Mouse (Mus musculus) myocyte (in vitro differentiated cells): Measurements from ENCODE around the gene Sash1. TPM values are rescaled to one million over a fixed set of nuclear protein-coding genes. Genes with fewer than 3 reads are reported as not detected.
"Not testable (repeated sequence)": the region's sequence is repeated elsewhere in the genome, so short reads cannot be mapped to it uniquely, and the experiment has no call there.

Experiments used
- H3K27me3 ChIP-seq: one replicate; pipeline ENCODE4 v1.6.1; 2011; ENCODE audit not compliant: control insufficient read depth, insufficient read depth, insufficient read length
- H3K36me3 ChIP-seq: one replicate; pipeline ENCODE4 v1.6.1; 2011; ENCODE audit not compliant: control insufficient read depth, insufficient read depth
- H3K4me2 ChIP-seq: one replicate; pipeline ENCODE4 v1.6.1; 2011; ENCODE audit warnings: low read depth, control low read depth
- H3K4me3 ChIP-seq: one replicate; pipeline ENCODE4 v1.5.1; 2011; ENCODE audit warnings: mild to moderate bottlenecking, control low read depth, moderate library complexity
- H3K79me2 ChIP-seq: one replicate; pipeline ENCODE4 v1.6.1; 2011; ENCODE audit not compliant: control insufficient read depth, insufficient read depth
- H3ac ChIP-seq: one replicate; pipeline ENCODE4 v1.6.1; 2011; ENCODE audit not compliant: control insufficient read depth, insufficient read length
- CEBPB ChIP-seq: IDR thresholded peaks from 2 replicates; pipeline ENCODE4 v1.6.1; 2011; ENCODE audit warnings: mild to moderate bottlenecking, moderate library complexity; ENCODE audit not compliant: poor library complexity, insufficient read depth, severe bottlenecking
- E2F4 ChIP-seq: IDR thresholded peaks from one replicate; pipeline ENCODE4 v1.6.1; 2011; ENCODE audit warnings: mild to moderate bottlenecking, control low read depth, moderate library complexity; ENCODE audit not compliant: insufficient read depth
- MAX ChIP-seq: IDR thresholded peaks from one replicate; pipeline ENCODE4 v1.6.1; 2011; ENCODE audit warnings: low read depth, mild to moderate bottlenecking, control low read depth
- MYOD1 ChIP-seq, 3 experiments: IDR thresholded peaks; one replicate each; pipeline ENCODE4 v1.6.1; 2011; ENCODE audit warnings: control low read depth in 2 of 3, low read depth in 2 of 3, mild to moderate bottlenecking in 2 of 3, moderate library complexity in 1 of 3; ENCODE audit not compliant: insufficient read length in 2 of 3, control insufficient read depth in 1 of 3
- MYOG ChIP-seq, 3 experiments: IDR thresholded peaks; one replicate each; pipeline ENCODE4 v1.6.1; 2011; ENCODE audit warnings: control low read depth in 2 of 3, low read depth in 2 of 3, mild to moderate bottlenecking in 2 of 3; ENCODE audit not compliant: insufficient read length in 2 of 3, control insufficient read depth in 1 of 3, insufficient read depth in 1 of 3
- POLR2A ChIP-seq: IDR thresholded peaks from one replicate; pipeline ENCODE4 v1.6.1; 2011; ENCODE audit warnings: low read depth, mild to moderate bottlenecking, control low read depth, moderate library complexity; ENCODE audit not compliant: insufficient read length
- POLR2AphosphoS2 ChIP-seq: IDR thresholded peaks from one replicate; pipeline ENCODE4 v1.6.1; 2011; ENCODE audit warnings: low read depth, control low read depth; ENCODE audit not compliant: insufficient read length
- REST ChIP-seq: IDR thresholded peaks from one replicate; pipeline ENCODE4 v1.6.1; 2011; ENCODE audit warnings: mild to moderate bottlenecking, control low read depth, moderate library complexity; ENCODE audit not compliant: insufficient read depth, insufficient read length
- SRF ChIP-seq: IDR thresholded peaks from one replicate; pipeline ENCODE4 v1.6.1; 2011; ENCODE audit warnings: low read depth; ENCODE audit not compliant: control insufficient read depth, insufficient read length
- TCF12 ChIP-seq: IDR thresholded peaks from one replicate; pipeline ENCODE4 v1.6.1; 2011; ENCODE audit warnings: mild to moderate bottlenecking, control low read depth; ENCODE audit not compliant: poor library complexity, insufficient read depth, severe bottlenecking
- TCF3 ChIP-seq: IDR thresholded peaks from one replicate; pipeline ENCODE4 v1.6.1; 2011; ENCODE audit warnings: low read depth, control low read depth; ENCODE audit not compliant: insufficient read length
- USF1 ChIP-seq: IDR thresholded peaks from one replicate; pipeline ENCODE4 v1.6.1; 2011; ENCODE audit warnings: low read depth, mild to moderate bottlenecking, control low read depth, moderate library complexity
- polyA plus RNA-seq: library from polyadenylated mRNA; unstranded; fragments of >200 nt; fragmentation: generic; extraction: Trizol; gene quantifications from one replicate; pipeline ENCODE4 v1.2.1, GENCODE M21; 2012; ENCODE audit warnings: missing spikeins

The Sash1 gene
- polyA plus RNA-seq, 1 experiment = 1.9 TPM

DNA sequence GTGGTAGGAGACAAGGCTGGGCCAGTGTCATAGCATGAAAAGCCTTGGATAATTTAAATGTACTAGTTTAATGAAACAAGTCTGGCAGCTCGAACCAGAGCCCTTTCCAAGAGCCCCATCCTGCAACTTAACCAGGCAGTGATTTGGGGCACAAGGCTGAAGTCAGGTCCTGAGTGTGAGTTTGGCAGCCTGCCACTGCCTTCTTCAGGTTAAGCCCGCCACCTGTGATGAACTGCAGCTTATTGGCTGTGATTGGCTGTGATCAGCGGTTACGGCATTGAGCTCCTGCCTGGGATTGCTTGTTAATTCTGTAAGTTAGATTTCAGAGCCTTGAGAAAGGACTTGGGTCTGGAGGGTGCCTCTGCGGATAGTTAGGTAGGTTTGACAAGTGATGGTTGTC lies 168.7 kb downstream of the Sash1 start:
- Histone ChIP-seq H3ac (no peak overlapping the region), H3K36me3 (no peaks in the 10 kb centered on the region), H3K4me2 (no peak overlapping the region), H3K79me2 (no peaks in the 10 kb centered on the region), H3K27me3 (no peaks in the 10 kb centered on the region), H3K4me3 (no peak overlapping the region)
- no peak for TF ChIP-seq E2F4
- no peak for TF ChIP-seq REST
- TF ChIP-seq CEBPB = no peak
- TF ChIP-seq MYOD1 (IDR thresholded peaks at IDR 0.05; ENCODE audit: control insufficient read depth in 1 of 3, insufficient read length in 2 of 3, low read depth in 2 of 3) = no peak
- TF ChIP-seq POLR2A = no peak
- no peak for TF ChIP-seq MYOG (IDR thresholded peaks at IDR 0.05; ENCODE audit: control insufficient read depth in 1 of 3, insufficient read depth in 1 of 3, insufficient read length in 2 of 3, low read depth in 2 of 3)
- TF ChIP-seq USF1 = no peak
- TF ChIP-seq POLR2AphosphoS2 = no peak
- no peak for TF ChIP-seq MAX
- TF ChIP-seq TCF3 = no peak
- no peak for TF ChIP-seq TCF12
- TF ChIP-seq SRF = no peak

GRCm38 (mm10) chr10:8715679-8716284 lies 170.1 kb downstream of the Sash1 start:
- H3K27me3 ChIP-seq = no peaks in the 10 kb centered on the region
- no peaks in the 10 kb centered on the region for H3K79me2 ChIP-seq
- TF ChIP-seq SRF (no peak), CEBPB (no peak), USF1 (peak; percentile 39)
- H3K4me2 ChIP-seq = no peak overlapping the region
- H3K4me3 ChIP-seq = no peak overlapping the region
- H3K36me3 ChIP-seq = no peaks in the 10 kb centered on the region
- no peak overlapping the region for H3ac ChIP-seq

DNA sequence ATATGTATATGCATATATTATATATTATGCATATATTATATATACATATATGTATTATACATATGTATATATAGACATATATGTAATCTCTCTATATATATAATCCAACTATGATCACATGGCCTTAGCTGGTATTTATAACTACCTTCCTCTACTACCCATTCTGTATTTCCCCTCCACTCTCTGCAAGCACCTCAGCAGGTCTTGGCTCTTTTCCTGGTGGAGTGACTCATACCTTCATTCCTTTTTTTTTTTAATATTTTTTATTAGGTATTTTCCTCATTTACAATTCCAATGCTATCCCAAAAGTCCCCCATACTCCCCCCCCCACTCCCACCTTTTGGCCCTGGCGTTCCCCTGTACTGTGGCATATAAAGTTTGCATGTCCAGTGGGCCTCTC lies 189.2 kb downstream of the Sash1 start:
- H3K79me2 ChIP-seq, H3K4me3 ChIP-seq, H3K4me2 ChIP-seq, H3ac ChIP-seq, H3K27me3 ChIP-seq, H3K36me3 ChIP-seq: not testable (repeated sequence)

GRCm38 (mm10) chr10:8693996-8694500 lies 191.8 kb downstream of the Sash1 start:
- Histone ChIP-seq H3K36me3 (no peaks in the 10 kb centered on the region), H3ac (no peak overlapping the region), H3K4me2 (no peak overlapping the region), H3K27me3 (no peaks in the 10 kb centered on the region), H3K4me3 (no peak overlapping the region), H3K79me2 (no peaks in the 10 kb centered on the region)
- TF ChIP-seq POLR2AphosphoS2 = no peak
- no peak for TF ChIP-seq POLR2A
- TF ChIP-seq CEBPB = no peak

GRCm38 (mm10) chr10:8693561-8693960 lies 192.3 kb downstream of the Sash1 start:
- Histone ChIP-seq H3K4me3 (no peak overlapping the region), H3K4me2 (no peak overlapping the region), H3ac (no peak overlapping the region), H3K27me3 (no peaks in the 10 kb centered on the region), H3K36me3 (no peaks in the 10 kb centered on the region), H3K79me2 (no peaks in the 10 kb centered on the region)
- TF ChIP-seq MAX = no peak
- no peak for TF ChIP-seq POLR2A
- TF ChIP-seq TCF3 = no peak
- no peak for TF ChIP-seq TCF12
- TF ChIP-seq REST = no peak
- no peak for TF ChIP-seq MYOG (IDR thresholded peaks at IDR 0.05; ENCODE audit: control insufficient read depth in 1 of 3, insufficient read depth in 1 of 3, insufficient read length in 2 of 3, low read depth in 2 of 3)
- TF ChIP-seq SRF = no peak
- no peak for TF ChIP-seq POLR2AphosphoS2
- no peak for TF ChIP-seq MYOD1 (IDR thresholded peaks at IDR 0.05; ENCODE audit: control insufficient read depth in 1 of 3, insufficient read length in 2 of 3, low read depth in 2 of 3)
- TF ChIP-seq USF1 = no peak
- no peak for TF ChIP-seq E2F4
- no peak for TF ChIP-seq CEBPB

DNA sequence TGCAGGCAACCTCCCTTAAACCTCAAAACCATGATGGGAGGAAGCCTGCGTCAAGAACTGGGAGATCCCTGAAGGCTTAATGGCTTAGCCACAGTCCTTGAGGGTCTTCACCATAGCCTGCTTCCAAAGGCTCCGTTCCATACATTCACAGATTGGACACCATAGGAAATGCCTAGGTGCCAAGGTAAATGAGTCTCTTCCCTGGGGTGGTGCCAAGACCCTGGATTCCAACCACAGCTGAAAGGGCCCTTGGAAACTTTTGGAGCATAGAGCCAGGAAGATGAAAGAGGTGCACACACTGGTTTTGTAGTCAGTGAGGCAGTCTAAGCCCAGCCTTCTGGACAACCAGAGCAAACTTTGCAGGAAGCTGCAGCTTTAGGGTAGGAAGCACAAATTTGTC lies 193.3 kb downstream of the Sash1 start:
- Histone ChIP-seq H3ac (no peak overlapping the region), H3K27me3 (no peaks in the 10 kb centered on the region), H3K36me3 (no peaks in the 10 kb centered on the region), H3K4me2 (no peak overlapping the region), H3K79me2 (no peaks in the 10 kb centered on the region), H3K4me3 (no peak overlapping the region)
- TF ChIP-seq TCF3 (no peak), E2F4 (no peak), MYOD1 (IDR thresholded peaks at IDR 0.05; ENCODE audit: control insufficient read depth in 1 of 3, insufficient read length in 2 of 3, low read depth in 2 of 3) (no peak), USF1 (no peak), REST (no peak), MYOG (IDR thresholded peaks at IDR 0.05; ENCODE audit: control insufficient read depth in 1 of 3, insufficient read depth in 1 of 3, insufficient read length in 2 of 3, low read depth in 2 of 3) (no peak)
